Mouse (Mus musculus) common myeloid progenitor, adult 5-6 weeks (primary cell): Measurements from ENCODE around the gene Nr2f2. TPM values are rescaled to one million over a fixed set of nuclear protein-coding genes. Genes with fewer than 3 reads are reported as not detected.

Source experiments
- ATAC-seq: replicated peaks from 2 replicates; pipeline ENCODE4 v1.8.0; 2016; ENCODE audit warnings: low read depth, mild to moderate bottlenecking, moderate TSS enrichment, inconsistent platforms; ENCODE audit not compliant: poor library complexity, severe bottlenecking
- total RNA-seq: library from RNA; stranded (forward); fragments of 200-1000, 187-1606 nt; gene quantifications from 2 replicates; pipeline ENCODE4 v1.2.3, GENCODE M21; 2017

Gene Nr2f2
- total RNA-seq, 1 experiment from 2014 or later, result not detected

DNA sequence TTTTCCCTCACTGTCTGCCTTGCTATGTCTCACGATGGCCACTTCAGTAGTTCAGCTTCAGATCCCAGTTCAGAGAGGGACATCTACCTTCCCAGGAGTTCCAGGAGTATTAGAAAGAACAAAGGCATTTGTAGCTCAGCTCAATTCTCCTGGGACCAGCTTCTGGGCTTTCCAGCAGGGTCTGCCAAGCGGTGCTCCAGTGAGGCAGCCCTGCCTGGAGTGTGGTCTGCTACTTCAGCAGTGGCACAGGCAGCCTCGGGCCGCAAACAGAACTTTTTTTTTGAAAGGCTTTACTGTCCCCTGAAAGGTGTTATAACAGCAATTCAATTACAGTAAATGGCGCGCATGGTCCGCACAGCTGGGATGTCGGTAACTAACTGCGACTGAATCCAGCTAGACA, 42.5 kb downstream of the Nr2f2 start:
- no peak for ATAC-seq

DNA sequence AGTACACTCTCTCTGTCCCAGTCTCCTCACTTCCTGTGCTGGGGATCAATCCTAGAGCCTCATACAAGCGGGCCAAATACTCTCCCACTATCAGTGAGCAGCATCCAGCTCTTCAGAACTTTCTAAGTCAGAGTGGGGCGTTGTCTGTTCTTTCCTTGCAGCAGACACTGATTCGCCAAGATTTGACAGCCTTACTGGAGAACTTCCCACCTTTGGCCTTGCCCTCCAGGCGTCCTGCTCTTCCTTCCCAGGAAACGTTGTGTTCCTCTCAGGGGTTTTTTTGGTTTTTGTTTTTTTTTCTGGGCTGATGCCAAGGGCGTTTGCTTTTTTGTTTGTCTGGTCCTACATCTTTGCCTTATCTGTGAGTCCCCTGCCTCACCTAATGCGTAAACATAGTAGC, 60.8 kb downstream of the Nr2f2 start:
- ATAC-seq, result no peak

DNA sequence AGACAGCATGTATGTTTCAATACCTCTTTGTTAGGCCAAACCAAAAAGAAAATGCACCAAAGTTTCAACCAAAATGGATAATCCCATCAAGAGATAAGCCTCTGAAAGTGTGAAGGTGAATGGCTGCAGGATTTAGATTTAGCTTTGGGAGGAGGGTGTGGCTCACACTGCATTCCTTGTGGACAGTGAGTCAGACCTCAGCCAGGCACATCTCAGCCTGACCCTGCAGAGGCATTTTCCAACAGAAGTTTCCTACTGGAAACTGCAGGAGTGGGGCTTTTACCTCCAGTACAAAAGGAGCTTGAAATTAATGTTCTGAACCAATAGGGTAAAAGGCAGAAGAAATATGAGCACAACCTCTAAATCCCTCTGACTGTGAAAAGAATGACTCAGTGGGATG, 62.1 kb downstream of the Nr2f2 start:
- ATAC-seq, result no peak
